Mouse (Mus musculus) T-cell, adult 2 months (primary cell): ENCODE data around the gene Shbg.

Experiments
- DNase-seq: peaks from one replicate; pipeline ENCODE4 v3.0.0; 2022; ENCODE audit warnings: low spot score

Gene Shbg

GRCm38 (mm10) chr11:69617805-69618204 lies at the start of gene Shbg:
Gene Shbg, minus strand, starts transcription at chr11:69617905.
- no peak for DNase-seq

- no peak for DNase-seq
These were observed 48.9 kb upstream of the Shbg start for GRCm38 (mm10) chr11:69666665-69667005.

- DNase-seq = peak; percentile 62
These were observed 48.4 kb upstream of the Shbg start, which contains the start of gene Cd68 for GRCm38 (mm10) chr11:69665961-69666664. Gene Cd68, minus strand, starts transcription at chr11:69666153.

GRCm38 (mm10) chr11:69665457-69665960 lies 47.8 kb upstream of the Shbg start:
- no peak for DNase-seq

GRCm38 (mm10) chr11:69664841-69665240 lies 47.1 kb upstream of the Shbg start:
- no peak for DNase-seq

- no peak for DNase-seq
These were observed 46.1 kb upstream of the Shbg start for GRCm38 (mm10) chr11:69663795-69664194.

GRCm38 (mm10) chr11:69662967-69663671 lies 45.4 kb upstream of the Shbg start:
- DNase-seq = no peak

- peak; percentile 97 for DNase-seq
These were observed 44.7 kb upstream of the Shbg start, which contains the start of gene Mpdu1 for GRCm38 (mm10) chr11:69662213-69662966. Gene Mpdu1, minus strand, starts transcription at chr11:69662642.

- DNase-seq = no peak
These were observed 43.6 kb upstream of the Shbg start for GRCm38 (mm10) chr11:69661221-69661881.

GRCm38 (mm10) chr11:69657462-69657881 lies 39.8 kb upstream of the Shbg start:
- no peak for DNase-seq

- peak; percentile 56 for DNase-seq
These were observed 39.1 kb upstream of the Shbg start for GRCm38 (mm10) chr11:69656617-69657461.

GRCm38 (mm10) chr11:69656065-69656455 lies 38.4 kb upstream of the Shbg start:
- DNase-seq = no peak

- DNase-seq = no peak
These were observed 37.8 kb upstream of the Shbg start, which contains the start of gene Sox15 for GRCm38 (mm10) chr11:69655264-69656064. Gene Sox15, plus strand, starts transcription at chr11:69655314.

GRCm38 (mm10) chr11:69654760-69655159 lies 37.1 kb upstream of the Shbg start:
- DNase-seq = no peak

GRCm38 (mm10) chr11:69653399-69653798 lies 35.7 kb upstream of the Shbg start:
- DNase-seq = no peak

- no peak for DNase-seq
These were observed 28.2 kb upstream of the Shbg start for GRCm38 (mm10) chr11:69645860-69646259.

- no peak for DNase-seq
These were observed 17.8 kb upstream of the Shbg start for GRCm38 (mm10) chr11:69635471-69635870.

- no peak for DNase-seq
These were observed 15.6 kb upstream of the Shbg start for GRCm38 (mm10) chr11:69633128-69633866.
